Mouse (Mus musculus): ENCODE results near the gene Chrna4.

DNA sequence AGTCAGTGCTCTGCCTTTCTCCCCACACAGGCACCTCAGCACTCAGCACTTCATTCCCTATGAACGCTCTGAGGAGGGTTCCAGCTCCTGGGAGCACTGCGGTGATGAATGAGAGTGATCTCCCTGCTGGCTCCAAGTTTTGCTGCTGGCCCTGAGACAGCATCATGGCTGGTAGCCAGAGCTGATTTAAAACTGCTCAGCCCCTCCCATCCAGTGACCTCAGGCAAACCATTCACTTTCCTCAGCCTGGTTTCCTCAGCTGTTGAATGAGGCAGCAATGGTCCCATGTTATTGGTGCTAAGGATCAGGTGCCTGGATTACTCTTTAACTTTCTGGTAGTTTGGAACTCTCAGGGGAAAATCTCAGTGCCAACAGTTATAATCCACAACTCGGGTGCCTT lies at the start of gene Chrna4:
- TF ChIP-seq CTCF (IDR thresholded peaks at IDR 0.05; ENCODE audit: low read depth, low read length), result no peak
- TF ChIP-seq GATA1 (IDR thresholded peaks at IDR 0.05; ENCODE audit: borderline replicate concordance, low read length), result no peak
- TF ChIP-seq TAL1 (conservative IDR thresholded peaks at IDR 0.05; ENCODE audit: low read depth, low read length), result no peak

Data from G1E (cell line).